Mouse (Mus musculus): ENCODE measurements at regions not wholly inside any gene's neighbourhood (a gene's known extent, or its start where the extent isn't known, plus 50 kb on each side); places are given as distances from the start of the nearest gene placed in this dataset.

DNA sequence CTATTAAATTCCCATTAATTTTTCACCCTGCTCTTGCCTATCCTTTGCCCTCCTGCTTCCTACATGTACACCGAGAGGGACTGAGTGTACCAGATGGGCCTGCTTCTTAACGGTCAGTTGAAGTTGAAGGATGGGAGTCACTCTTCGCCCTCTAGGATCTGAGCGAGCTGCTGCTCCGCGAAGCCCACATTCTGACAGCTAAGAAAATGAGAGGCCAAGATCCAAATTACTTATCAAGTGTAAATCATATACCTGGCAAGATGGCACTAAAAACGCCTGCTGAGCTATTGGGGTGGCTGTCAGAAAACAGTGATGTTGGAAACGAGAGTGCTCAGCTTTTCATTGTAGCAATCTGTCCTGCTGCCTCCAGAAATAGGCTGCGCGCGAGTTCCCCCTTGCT lies 722.4 kb downstream of the Robo2 start:
- TF ChIP-seq POLR2A (IDR thresholded peaks at IDR 0.05; ENCODE audit: low read depth, low read length) (no peak), CTCF (IDR thresholded peaks at IDR 0.05; ENCODE audit: borderline replicate concordance, insufficient read depth, low read length) (no peak)

All from embryonic fibroblast, embryonic 13.5 days (primary cell).